Mouse (Mus musculus) kidney, embryonic 14.5 days (tissue): ENCODE results near the gene Pycard. TPM values are rescaled to one million over a fixed set of nuclear protein-coding genes. Genes with fewer than 3 reads are reported as not detected.
A peak's percentile ranks its signal among the peaks of the same experiment; 100 is the strongest.
"Not testable (repeated sequence)": the region's sequence is repeated elsewhere in the genome, so short reads cannot be mapped to it uniquely, and the experiment has no call there.

Experiments used
- ATAC-seq: fragments of 200-750 bp; cut with Nextera tagmentation; 2 replicates; pipeline ENCODE4 v1.8.0; 2017; ENCODE audit warnings: moderate number of reproducible peaks, mild to moderate bottlenecking, moderate TSS enrichment, moderate library complexity; ENCODE audit not compliant: low FRiP score, low TSS enrichment
- H3K27ac ChIP-seq: fragments of 300-500 bp; sonication (generic); 2 replicates; pipeline ENCODE4 v1.5.1; 2014; ENCODE audit warnings: low read depth, mild to moderate bottlenecking, low read length, moderate library complexity, mixed read lengths
- H3K27me3 ChIP-seq: fragments of 300-500 bp; sonication (generic); 2 replicates; pipeline ENCODE4 v1.6.1; 2014; ENCODE audit warnings: mild to moderate bottlenecking, low read length; ENCODE audit not compliant: control insufficient read depth, insufficient read depth
- H3K36me3 ChIP-seq: fragments of 300-500 bp; sonication (generic); 2 replicates; pipeline ENCODE4 v1.6.1; 2014; ENCODE audit warnings: low read length, mixed read lengths; ENCODE audit not compliant: control insufficient read depth, insufficient read depth
- H3K4me1 ChIP-seq: fragments of 300-500 bp; sonication (generic); 2 replicates; pipeline ENCODE4 v1.6.1; 2014; ENCODE audit warnings: low read length, mixed read lengths; ENCODE audit not compliant: control insufficient read depth, insufficient read depth
- H3K4me2 ChIP-seq: fragments of 300-500 bp; sonication (generic); replicated peaks from 2 replicates; pipeline ENCODE4 v1.6.1; 2014; ENCODE audit warnings: low read depth, mild to moderate bottlenecking, low read length
- H3K4me3 ChIP-seq: fragments of 300-500 bp; sonication (generic); 2 replicates; pipeline ENCODE4 v1.5.1; 2014; ENCODE audit warnings: mild to moderate bottlenecking, low read length
- H3K9ac ChIP-seq: fragments of 300-500 bp; sonication (generic); 2 replicates; pipeline ENCODE4 v1.6.1; 2014; ENCODE audit warnings: low read depth, mild to moderate bottlenecking, low read length, moderate library complexity
- H3K9me3 ChIP-seq: fragments of 300-500 bp; sonication (generic); 2 replicates; pipeline ENCODE4 v1.6.1; 2016; ENCODE audit warnings: low read length; ENCODE audit not compliant: control insufficient read depth
- WGBS: fragments of 180-500 bp; shearing (Covaris S2); extraction: QIAGEN DNeasy Blood & Tissue Kit; methylation state at CpG from one replicate; pipeline ENCODE4 v1.1.7; 2014; 5-methylcytosine and 5-hydroxymethylcytosine counted together
- polyA plus RNA-seq: library from polyadenylated mRNA; unstranded; fragments of >200 nt; fragmentation: Nextera tagmentation; extraction: Ambion mirVana; gene quantifications from 2 replicates; pipeline ENCODE4 v1.2.1, GENCODE M21; 2014

Gene Pycard
- 39.5 and 47.3 TPM in 2 replicates for polyA plus RNA-seq

- WGBS, result 6% methylated on average over 18 of the region's 18 CpGs
- Histone ChIP-seq H3K9ac (peak within 1 kb of the TSS; percentile 54), H3K9me3 (no peaks in the 10 kb centered on the region), H3K4me3 (peak within 1 kb of the TSS; percentile 32), H3K27ac (peak within 1 kb of the TSS; percentile 49; the same call in 1 of the 2 replicates), H3K27me3 (no peaks in the 10 kb centered on the region), H3K36me3 (peaks cover 32% of the 10 kb centered on the region), H3K4me1 (peaks cover 16% of the 10 kb centered on the region; the same call in 1 of the 2 replicates), H3K4me2 (peak within 1 kb of the TSS; percentile 52)
- ATAC-seq, result peak; percentile 53
Observed at GRCm38 (mm10) chr7:127993341-127993977, at the start of gene Pycard. Gene Pycard (minus strand): TSS chr7:127993867.

- not testable (repeated sequence) for H3K9me3 ChIP-seq, H3K27me3 ChIP-seq, H3K36me3 ChIP-seq, H3K27ac ChIP-seq, H3K4me1 ChIP-seq, H3K4me3 ChIP-seq, H3K4me2 ChIP-seq, ATAC-seq, H3K9ac ChIP-seq
- 74% methylated on average over 15 of the region's 15 CpGs for WGBS
Observed at GRCm38 (mm10) chr7:128042161-128042820, 48.6 kb upstream of the Pycard start.

- no peaks in the 10 kb centered on the region for H3K27me3 ChIP-seq
- H3K27ac ChIP-seq, result no peak overlapping the region
- H3K36me3 ChIP-seq, result no peaks in the 10 kb centered on the region
- H3K9me3 ChIP-seq, result no peaks in the 10 kb centered on the region
- H3K4me2 ChIP-seq, result no peak overlapping the region
- no peak overlapping the region for H3K4me3 ChIP-seq
- WGBS, result 93% methylated on average over 4 of the region's 4 CpGs
- no peaks in the 10 kb centered on the region for H3K4me1 ChIP-seq
- ATAC-seq, result no peak
- no peak overlapping the region for H3K9ac ChIP-seq
Observed at GRCm38 (mm10) chr7:128033616-128034015, 39.9 kb upstream of the Pycard start.

GRCm38 (mm10) chr7:128032989-128033293 lies 39.3 kb upstream of the Pycard start:
- Histone ChIP-seq H3K4me3 (no peak overlapping the region), H3K36me3 (no peaks in the 10 kb centered on the region), H3K27ac (no peak overlapping the region), H3K4me2 (no peak overlapping the region), H3K4me1 (no peaks in the 10 kb centered on the region), H3K9ac (no peak overlapping the region), H3K27me3 (no peaks in the 10 kb centered on the region), H3K9me3 (no peaks in the 10 kb centered on the region)
- 94% methylated on average over 3 of the region's 3 CpGs for WGBS
- no peak for ATAC-seq

- Histone ChIP-seq H3K9ac (no peak overlapping the region), H3K4me2 (no peak overlapping the region), H3K36me3 (no peaks in the 10 kb centered on the region), H3K27me3 (no peaks in the 10 kb centered on the region), H3K4me1 (no peaks in the 10 kb centered on the region), H3K4me3 (no peak overlapping the region), H3K27ac (no peak overlapping the region), H3K9me3 (no peaks in the 10 kb centered on the region)
- ATAC-seq, result no peak
- 91% methylated on average over 5 of the region's 5 CpGs for WGBS
Observed at GRCm38 (mm10) chr7:128032290-128032988, 38.8 kb upstream of the Pycard start.

- Histone ChIP-seq H3K9ac (no peak overlapping the region), H3K27ac (no peak overlapping the region), H3K4me2 (no peak overlapping the region), H3K4me1 (no peaks in the 10 kb centered on the region), H3K9me3 (no peaks in the 10 kb centered on the region), H3K36me3 (no peaks in the 10 kb centered on the region), H3K27me3 (no peaks in the 10 kb centered on the region), H3K4me3 (no peak overlapping the region)
- whole genome bisulfite sequencing, result 37% methylated on average over 9 of the region's 9 CpGs
- ATAC-seq, result peak; percentile 64; the same call in 1 of the 2 replicates
Observed at GRCm38 (mm10) chr7:128031403-128031976, 37.8 kb upstream of the Pycard start.

- H3K4me2 ChIP-seq, result no peak overlapping the region
- no peak overlapping the region for H3K9ac ChIP-seq
- H3K27ac ChIP-seq, result no peak overlapping the region
- no peak for ATAC-seq
- H3K9me3 ChIP-seq, result no peaks in the 10 kb centered on the region
- no peaks in the 10 kb centered on the region for H3K4me1 ChIP-seq
- no peak overlapping the region for H3K4me3 ChIP-seq
- WGBS, result 73% methylated on average over 4 of the region's 4 CpGs
- H3K36me3 ChIP-seq, result no peaks in the 10 kb centered on the region
- H3K27me3 ChIP-seq, result no peaks in the 10 kb centered on the region
Observed at GRCm38 (mm10) chr7:128025381-128025780, 31.7 kb upstream of the Pycard start.

GRCm38 (mm10) chr7:128024932-128025331 lies 31.3 kb upstream of the Pycard start:
- Histone ChIP-seq H3K4me1 (no peaks in the 10 kb centered on the region), H3K9me3 (no peaks in the 10 kb centered on the region), H3K27ac (no peak overlapping the region), H3K4me2 (no peak overlapping the region), H3K27me3 (no peaks in the 10 kb centered on the region), H3K9ac (no peak overlapping the region), H3K36me3 (no peaks in the 10 kb centered on the region), H3K4me3 (no peak overlapping the region)
- 80% methylated on average over 4 of the region's 4 CpGs for WGBS
- no peak for ATAC-seq

GRCm38 (mm10) chr7:128024364-128024763 lies 30.7 kb upstream of the Pycard start:
- no peak overlapping the region for H3K9ac ChIP-seq

More at GRCm38 (mm10) chr7:128024364-128024763, 30.7 kb upstream of the Pycard start:
- ATAC-seq, result no peak
- Histone ChIP-seq H3K4me1 (no peaks in the 10 kb centered on the region), H3K4me3 (no peak overlapping the region), H3K4me2 (no peak overlapping the region), H3K27ac (no peak overlapping the region), H3K9me3 (no peaks in the 10 kb centered on the region), H3K36me3 (no peaks in the 10 kb centered on the region), H3K27me3 (no peaks in the 10 kb centered on the region)
- WGBS, result 88% methylated on average over 9 of the region's 9 CpGs
